Mouse (Mus musculus): ENCODE measurements at regions not wholly inside any gene's neighbourhood (a gene's known extent, or its start where the extent isn't known, plus 50 kb on each side); places are given as distances from the start of the nearest gene placed in this dataset.

GRCm38 (mm10) chr12:99096930-99097617, 176.7 kb downstream of the Ttc8 start:
- DNase-seq (ENCODE audit: inconsistent ontology term) = peak; percentile 91

GRCm38 (mm10) chr12:99097618-99098066, 177.3 kb downstream of the Ttc8 start:
- DNase-seq (ENCODE audit: inconsistent ontology term) = no peak

DNA sequence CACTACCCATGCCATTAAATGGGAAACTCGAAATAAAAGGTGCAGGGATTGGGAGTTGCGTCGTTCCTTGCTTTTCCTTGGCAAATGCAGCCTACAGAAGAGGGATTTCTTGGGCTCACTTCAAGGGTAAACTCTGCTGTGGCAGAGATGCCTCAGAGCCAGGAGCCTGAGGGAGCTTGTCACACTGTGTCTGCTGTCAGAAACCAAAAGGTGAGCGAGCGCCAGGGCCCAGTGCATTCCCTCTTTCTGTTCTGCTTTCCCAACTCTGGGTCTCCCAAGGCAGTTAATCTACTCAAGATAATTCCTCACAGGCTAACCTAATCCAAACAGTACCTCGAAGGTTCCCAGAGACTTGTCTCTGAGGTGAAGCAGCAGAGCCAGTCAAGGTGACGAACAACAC, 179.5 kb downstream of the Ttc8 start:
- DNase-seq (ENCODE audit: inconsistent ontology term) = no peak

- DNase-seq (ENCODE audit: inconsistent ontology term) = no peak
These were observed 188.2 kb downstream of the Ttc8 start for GRCm38 (mm10) chr12:99108616-99109015.

- DNase-seq (ENCODE audit: inconsistent ontology term) = no peak
These were observed 193.4 kb downstream of the Ttc8 start for GRCm38 (mm10) chr12:99113781-99114180.

- no peak for DNase-seq (ENCODE audit: inconsistent ontology term)
These were observed 196.1 kb downstream of the Ttc8 start for GRCm38 (mm10) chr12:99116491-99116890.

GRCm38 (mm10) chr12:99118381-99119115, 198.2 kb downstream of the Ttc8 start:
- no peak for DNase-seq (ENCODE audit: inconsistent ontology term)

DNA sequence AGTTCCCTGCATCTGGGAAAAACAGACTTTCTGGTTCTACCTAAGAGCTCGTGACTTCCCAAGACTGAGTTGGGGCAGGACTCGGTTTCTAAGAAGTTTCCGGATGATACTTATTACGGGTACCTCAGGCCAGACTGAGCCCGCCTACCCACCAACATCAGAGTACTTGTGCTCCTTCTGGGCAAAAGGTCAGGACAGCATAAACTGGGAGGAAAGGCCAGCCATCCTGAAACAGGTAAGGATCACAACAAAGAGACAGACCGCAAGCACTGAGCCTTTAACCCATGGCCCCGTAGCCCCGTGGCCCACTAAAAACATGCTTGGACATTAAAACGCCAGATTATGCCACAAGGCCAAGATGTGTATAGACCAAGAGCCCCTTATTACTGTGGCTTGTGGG, 199.6 kb downstream of the Ttc8 start:
- no peak for DNase-seq (ENCODE audit: inconsistent ontology term)

DNA sequence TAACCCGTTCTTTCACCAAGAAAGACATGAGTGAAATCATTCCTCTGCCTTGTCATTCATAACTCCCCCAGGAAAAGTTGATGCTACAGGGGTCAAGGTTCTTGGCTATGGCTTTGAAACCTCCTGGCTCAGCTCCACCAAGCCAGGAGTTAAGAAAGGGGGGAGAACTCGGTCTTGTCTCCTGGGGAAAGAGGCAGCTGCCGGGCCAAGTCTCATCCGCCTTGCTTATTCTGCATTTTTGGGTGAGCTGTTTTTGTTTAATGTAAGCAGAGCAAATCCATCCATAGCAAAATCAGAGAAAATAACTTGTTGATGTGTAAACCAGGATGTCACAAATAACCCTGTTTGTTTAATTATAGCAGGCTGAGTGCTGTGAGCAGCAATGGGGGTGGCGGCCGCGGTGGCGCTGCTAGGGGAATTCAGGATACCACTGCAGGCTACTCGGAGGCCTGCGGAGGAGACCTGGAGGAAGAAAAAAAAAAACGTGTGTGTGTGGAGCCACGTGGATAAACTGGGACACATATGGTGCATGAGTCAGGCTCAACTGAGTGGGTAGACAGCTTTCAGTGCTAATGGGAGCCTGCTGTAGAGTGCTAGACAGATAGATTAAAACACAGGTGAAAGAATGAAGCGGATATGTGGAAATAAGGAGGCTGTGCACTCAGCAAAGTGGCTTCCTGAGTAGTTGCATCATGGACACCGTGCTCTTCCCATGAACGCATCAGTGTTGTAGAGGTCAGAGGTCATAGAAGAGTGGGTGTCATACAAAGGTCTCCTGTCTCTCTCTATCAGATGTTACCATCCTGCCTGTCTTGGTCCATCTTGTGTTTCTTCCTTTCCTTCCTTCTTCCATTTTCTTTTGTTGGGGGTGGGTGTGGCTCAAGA, 203.5 kb downstream of the Ttc8 start:
- no peak for DNase-seq (ENCODE audit: inconsistent ontology term)

- no peak for DNase-seq (ENCODE audit: inconsistent ontology term)
These were observed 205.8 kb downstream of the Ttc8 start for GRCm38 (mm10) chr12:99126129-99126528.

All from Muller cell, postnatal 12 days (primary cell).